Mouse (Mus musculus): ENCODE measurements at regions not wholly inside any gene's neighbourhood (a gene's known extent, or its start where the extent isn't known, plus 50 kb on each side); places are given as distances from the start of the nearest gene placed in this dataset.

GRCm38 (mm10) chr5:77796960-77797359, 389.1 kb upstream of the Igfbp7 start:
- Histone ChIP-seq H3K4me1 (ENCODE audit: control insufficient read depth, insufficient read depth, low read length) (no peaks in the 10 kb centered on the region), H3K27me3 (ENCODE audit: control insufficient read depth, insufficient read depth, low read length) (no peaks in the 10 kb centered on the region), H3K27ac (ENCODE audit: control insufficient read depth, insufficient read depth, low read depth, low read length) (no peak overlapping the region), H3K4me3 (ENCODE audit: control insufficient read depth, low read depth, low read length) (no peak overlapping the region), H3K36me3 (ENCODE audit: control insufficient read depth, insufficient read depth, low read length) (no peaks in the 10 kb centered on the region)
- TF ChIP-seq CTCF (IDR thresholded peaks at IDR 0.05; ENCODE audit: control insufficient read depth, insufficient read depth, insufficient replicate concordance, low read depth, low read length) (no peak), POLR2A (IDR thresholded peaks at IDR 0.05; ENCODE audit: control insufficient read depth, low read depth, low read length) (no peak)

- no peak overlapping the region for H3K4me3 ChIP-seq (ENCODE audit: control insufficient read depth, low read depth, low read length)
- H3K27ac ChIP-seq (ENCODE audit: control insufficient read depth, insufficient read depth, low read depth, low read length) = no peak overlapping the region
- no peaks in the 10 kb centered on the region for H3K4me1 ChIP-seq (ENCODE audit: control insufficient read depth, insufficient read depth, low read length)
- TF ChIP-seq CTCF (IDR thresholded peaks at IDR 0.05; ENCODE audit: control insufficient read depth, insufficient read depth, insufficient replicate concordance, low read depth, low read length) = no peak
- TF ChIP-seq POLR2A (IDR thresholded peaks at IDR 0.05; ENCODE audit: control insufficient read depth, low read depth, low read length) = no peak
- H3K36me3 ChIP-seq (ENCODE audit: control insufficient read depth, insufficient read depth, low read length) = no peaks in the 10 kb centered on the region
- H3K27me3 ChIP-seq (ENCODE audit: control insufficient read depth, insufficient read depth, low read length) = no peaks in the 10 kb centered on the region
Observed at GRCm38 (mm10) chr5:77795766-77796165, 387.9 kb upstream of the Igfbp7 start.

GRCm38 (mm10) chr5:77783953-77784352, 376.1 kb upstream of the Igfbp7 start:
- Histone ChIP-seq H3K27ac (ENCODE audit: control insufficient read depth, insufficient read depth, low read depth, low read length) (no peak overlapping the region), H3K27me3 (ENCODE audit: control insufficient read depth, insufficient read depth, low read length) (no peaks in the 10 kb centered on the region), H3K4me1 (ENCODE audit: control insufficient read depth, insufficient read depth, low read length) (no peaks in the 10 kb centered on the region), H3K4me3 (ENCODE audit: control insufficient read depth, low read depth, low read length) (no peak overlapping the region), H3K36me3 (ENCODE audit: control insufficient read depth, insufficient read depth, low read length) (no peaks in the 10 kb centered on the region)
- TF ChIP-seq POLR2A (IDR thresholded peaks at IDR 0.05; ENCODE audit: control insufficient read depth, low read depth, low read length) = no peak
- TF ChIP-seq CTCF (IDR thresholded peaks at IDR 0.05; ENCODE audit: control insufficient read depth, insufficient read depth, insufficient replicate concordance, low read depth, low read length) = no peak

- Histone ChIP-seq H3K36me3 (ENCODE audit: control insufficient read depth, insufficient read depth, low read length) (no peaks in the 10 kb centered on the region), H3K4me1 (ENCODE audit: control insufficient read depth, insufficient read depth, low read length) (no peaks in the 10 kb centered on the region), H3K27me3 (ENCODE audit: control insufficient read depth, insufficient read depth, low read length) (no peaks in the 10 kb centered on the region), H3K4me3 (ENCODE audit: control insufficient read depth, low read depth, low read length) (no peak overlapping the region), H3K27ac (ENCODE audit: control insufficient read depth, insufficient read depth, low read depth, low read length) (no peak overlapping the region)
- no peak for TF ChIP-seq POLR2A (IDR thresholded peaks at IDR 0.05; ENCODE audit: control insufficient read depth, low read depth, low read length)
- TF ChIP-seq CTCF (IDR thresholded peaks at IDR 0.05; ENCODE audit: control insufficient read depth, insufficient read depth, insufficient replicate concordance, low read depth, low read length) = no peak
Observed at GRCm38 (mm10) chr5:77762426-77763042, 354.7 kb upstream of the Igfbp7 start.

- no peaks in the 10 kb centered on the region for H3K4me1 ChIP-seq (ENCODE audit: control insufficient read depth, insufficient read depth, low read length)
- H3K36me3 ChIP-seq (ENCODE audit: control insufficient read depth, insufficient read depth, low read length) = no peaks in the 10 kb centered on the region
- TF ChIP-seq CTCF (IDR thresholded peaks at IDR 0.05; ENCODE audit: control insufficient read depth, insufficient read depth, insufficient replicate concordance, low read depth, low read length) (no peak), POLR2A (IDR thresholded peaks at IDR 0.05; ENCODE audit: control insufficient read depth, low read depth, low read length) (no peak)
- no peaks in the 10 kb centered on the region for H3K27me3 ChIP-seq (ENCODE audit: control insufficient read depth, insufficient read depth, low read length)
- no peak overlapping the region for H3K27ac ChIP-seq (ENCODE audit: control insufficient read depth, insufficient read depth, low read depth, low read length)
- no peak overlapping the region for H3K4me3 ChIP-seq (ENCODE audit: control insufficient read depth, low read depth, low read length)
Observed at GRCm38 (mm10) chr5:77762013-77762412, 354.2 kb upstream of the Igfbp7 start.

- no peak for TF ChIP-seq POLR2A (IDR thresholded peaks at IDR 0.05; ENCODE audit: control insufficient read depth, low read depth, low read length)
- TF ChIP-seq CTCF (IDR thresholded peaks at IDR 0.05; ENCODE audit: control insufficient read depth, insufficient read depth, insufficient replicate concordance, low read depth, low read length) = no peak
- H3K27me3 ChIP-seq (ENCODE audit: control insufficient read depth, insufficient read depth, low read length) = no peaks in the 10 kb centered on the region
- H3K4me3 ChIP-seq (ENCODE audit: control insufficient read depth, low read depth, low read length) = no peak overlapping the region
- no peaks in the 10 kb centered on the region for H3K36me3 ChIP-seq (ENCODE audit: control insufficient read depth, insufficient read depth, low read length)
- H3K4me1 ChIP-seq (ENCODE audit: control insufficient read depth, insufficient read depth, low read length) = no peaks in the 10 kb centered on the region
- H3K27ac ChIP-seq (ENCODE audit: control insufficient read depth, insufficient read depth, low read depth, low read length) = no peak overlapping the region
Observed at GRCm38 (mm10) chr5:77748933-77749332, 341.1 kb upstream of the Igfbp7 start.

GRCm38 (mm10) chr5:77746604-77747003, 338.8 kb upstream of the Igfbp7 start:
- Histone ChIP-seq H3K27me3 (ENCODE audit: control insufficient read depth, insufficient read depth, low read length) (no peaks in the 10 kb centered on the region), H3K4me1 (ENCODE audit: control insufficient read depth, insufficient read depth, low read length) (no peaks in the 10 kb centered on the region), H3K27ac (ENCODE audit: control insufficient read depth, insufficient read depth, low read depth, low read length) (no peak overlapping the region), H3K36me3 (ENCODE audit: control insufficient read depth, insufficient read depth, low read length) (no peaks in the 10 kb centered on the region), H3K4me3 (ENCODE audit: control insufficient read depth, low read depth, low read length) (no peak overlapping the region)
- no peak for TF ChIP-seq CTCF (IDR thresholded peaks at IDR 0.05; ENCODE audit: control insufficient read depth, insufficient read depth, insufficient replicate concordance, low read depth, low read length)
- no peak for TF ChIP-seq POLR2A (IDR thresholded peaks at IDR 0.05; ENCODE audit: control insufficient read depth, low read depth, low read length)
